In the genomic region with DNA sequence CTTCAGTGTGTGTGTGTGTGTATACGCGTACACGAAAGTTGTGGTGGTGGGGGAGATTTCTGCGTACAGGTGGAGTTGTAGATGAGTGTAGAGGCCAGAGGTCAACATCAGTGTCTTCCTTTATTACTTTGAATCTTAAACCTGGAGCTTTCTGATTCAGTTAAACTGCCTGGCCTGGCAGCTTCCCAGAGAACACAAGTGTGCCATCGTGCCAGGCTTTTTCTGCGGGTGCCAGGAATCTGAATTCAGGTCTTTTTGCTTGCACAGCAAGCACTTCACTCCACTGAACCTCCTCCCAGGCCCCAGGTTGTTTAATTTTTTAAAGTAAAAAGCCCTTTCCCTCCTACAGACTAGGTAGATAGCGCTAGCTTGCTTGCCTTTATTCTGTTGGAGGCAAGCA, we compare ENCODE assay signal across 8 mouse cellular contexts. TPM values are rescaled to one million over a fixed set of nuclear protein-coding genes. Genes with fewer than 3 reads are reported as not detected.
DNase-seq lines count a peak whose midpoint lies in the region; ATAC-seq and TF ChIP-seq lines count a peak whose summit lies in the region.

No protein-coding gene starts in this region.

- TF ChIP-seq CTCF in left cerebral cortex, adult 2 months (IDR thresholded peaks at IDR 0.05): no peak

- peak overlapping the region; percentile 67 for H3K4me2 ChIP-seq in embryonic facial prominence, embryonic 14.5 days (ENCODE audit: low read depth, low read length)
- H3K4me2 ChIP-seq in kidney, embryonic 15.5 days: peak overlapping the region; percentile 65
- peak overlapping the region; percentile 70 for H3K4me2 ChIP-seq in midbrain, embryonic 16.5 days (ENCODE audit: low read length)

- peaks cover 7% of the 10 kb centered on the region; the same call in 1 of the 2 replicates for H3K36me3 ChIP-seq in embryonic facial prominence, embryonic 14.5 days (ENCODE audit: control insufficient read depth, insufficient read depth, low read length)
- H3K36me3 ChIP-seq in kidney, embryonic 15.5 days: peaks cover 20% of the 10 kb centered on the region; the same call in 1 of the 2 replicates
- no peaks in the 10 kb centered on the region for H3K36me3 ChIP-seq in midbrain, embryonic 16.5 days (ENCODE audit: control insufficient read depth, insufficient read depth, low read length)

- DNase-seq in left cerebral cortex, adult 2 months (ENCODE audit: extremely low spot score in 1 of 2, low spot score in 2 of 2): no peak
- DNase-seq in left cerebral cortex, postnatal 4 days: no peak
- DNase-seq in embryonic facial prominence, embryonic 14.5 days (ENCODE audit: low spot score): no peak
- DNase-seq in left cerebral cortex, postnatal 36 days (ENCODE audit: low spot score in 2 of 2): no peak
- DNase-seq in spleen, adult 12 weeks (ENCODE audit: low spot score): no peak
- DNase-seq in ovary, postnatal 14 days (ENCODE audit: low spot score): no peak

- H3K9me3 ChIP-seq in embryonic facial prominence, embryonic 14.5 days (ENCODE audit: control insufficient read depth, low read length): no peaks in the 10 kb centered on the region
- H3K9me3 ChIP-seq in kidney, embryonic 15.5 days (replicated peaks): no peaks in the 10 kb centered on the region
- H3K9me3 ChIP-seq in midbrain, embryonic 16.5 days (replicated peaks; ENCODE audit: control insufficient read depth, low read length, poor library complexity, severe bottlenecking): no peaks in the 10 kb centered on the region

- peak overlapping the region; percentile 99; the same call in 1 of the 2 replicates for H3K9ac ChIP-seq in embryonic facial prominence, embryonic 14.5 days (ENCODE audit: low read depth, low read length)
- peak overlapping the region; percentile 98; the same call in 1 of the 2 replicates for H3K9ac ChIP-seq in kidney, embryonic 15.5 days
- H3K9ac ChIP-seq in midbrain, embryonic 16.5 days (ENCODE audit: low read depth, low read length): 0 out of 2 replicates have a peak overlapping the region, but pooled peaks have one; percentile 99

- H3K27me3 ChIP-seq in embryonic facial prominence, embryonic 14.5 days (replicated peaks; ENCODE audit: control insufficient read depth, insufficient read depth, low read length): no peaks in the 10 kb centered on the region
- no peaks in the 10 kb centered on the region for H3K27me3 ChIP-seq in kidney, embryonic 15.5 days
- no peaks in the 10 kb centered on the region for H3K27me3 ChIP-seq in midbrain, embryonic 16.5 days (ENCODE audit: control insufficient read depth, insufficient read depth, low read depth, low read length)

- H3K27ac ChIP-seq in left cerebral cortex, adult 2 months: no peak overlapping the region; the same call in 1 of the 2 replicates
- peak overlapping the region; percentile 97; the same call in 1 of the 2 replicates for H3K27ac ChIP-seq in embryonic facial prominence, embryonic 14.5 days (replicated peaks; ENCODE audit: low read depth, low read length)
- peak overlapping the region; percentile 96 for H3K27ac ChIP-seq in kidney, embryonic 15.5 days
- H3K27ac ChIP-seq in midbrain, embryonic 16.5 days (ENCODE audit: low read length): no peak overlapping the region

- intact Hi-C loops in left cerebral cortex, adult 2 months (cut with DNase I): loop anchor here (2.0 to 5.0 kb wide), 2 partner anchors 207 to 680 kb away; a partner anchor contains a TSS
- intact Hi-C loops in left cerebral cortex, postnatal 4 days (cut with DNase I): no loop called here
- intact Hi-C loops in left cerebral cortex, postnatal 36 days (cut with DNase I): loop anchor here (5.0 kb wide), 1 partner anchor 90 kb away; a partner anchor contains a TSS

- H3K4me1 ChIP-seq in embryonic facial prominence, embryonic 14.5 days (ENCODE audit: control insufficient read depth, insufficient read depth, low read length): peaks cover 11% of the 10 kb centered on the region
- H3K4me1 ChIP-seq in kidney, embryonic 15.5 days: peaks cover 29% of the 10 kb centered on the region
- H3K4me1 ChIP-seq in midbrain, embryonic 16.5 days (ENCODE audit: control insufficient read depth, insufficient read depth, low read length): peaks cover 15% of the 10 kb centered on the region

- no peak for ATAC-seq in embryonic facial prominence, embryonic 14.5 days (ENCODE audit: low read depth)
- no peak for ATAC-seq in kidney, embryonic 15.5 days (replicated peaks; ENCODE audit: low FRiP score)
- no peak for ATAC-seq in midbrain, embryonic 16.5 days

- peak overlapping the region; percentile 99 for H3K4me3 ChIP-seq in left cerebral cortex, adult 2 months
- H3K4me3 ChIP-seq in embryonic facial prominence, embryonic 14.5 days (ENCODE audit: low read depth, low read length): peak overlapping the region; percentile 91
- peak overlapping the region; percentile 80 for H3K4me3 ChIP-seq in kidney, embryonic 15.5 days (replicated peaks)
- peak overlapping the region; percentile 89 for H3K4me3 ChIP-seq in midbrain, embryonic 16.5 days (ENCODE audit: low read depth, low read length)

- WGBS in embryonic facial prominence, embryonic 14.5 days: 80% methylated on average over 7 of the region's 7 CpGs
- 71% methylated on average over 7 of the region's 7 CpGs for WGBS in kidney, embryonic 15.5 days
- WGBS in midbrain, embryonic 16.5 days: 86% methylated on average over 7 of the region's 7 CpGs

RNA-seq across cellular contexts. Expression of a gene that starts 1.1 kb away (rescaled TPM):
- 10 to 100 TPM; 32.2 to 37.7 TPM for total RNA-seq in left cerebral cortex, adult 2 months (2021)
- 10 to 100 TPM; 29.3 to 30.2 TPM for total RNA-seq in left cerebral cortex, postnatal 4 days (2021)
- 40.7 and 47.0 TPM in 2 replicates for polyA plus RNA-seq in embryonic facial prominence, embryonic 14.5 days (2014; fragmentation: Nextera tagmentation; extraction: Ambion mirVana)
- polyA plus RNA-seq in kidney, embryonic 15.5 days (2015; fragmentation: Nextera tagmentation; extraction: Ambion mirVana): 59.3 and 61.7 TPM in 2 replicates
- polyA plus RNA-seq in midbrain, embryonic 16.5 days (2015; fragmentation: Nextera tagmentation; extraction: Ambion mirVana): 36.0 and 39.4 TPM in 2 replicates
- 10 to 100 TPM; 30.3 to 32.8 TPM for total RNA-seq in left cerebral cortex, postnatal 36 days (2021)

RNA-seq across cellular contexts. Expression of a gene that starts 1.3 kb away (rescaled TPM):
- total RNA-seq in left cerebral cortex, adult 2 months (2021): 100 to 1,000 TPM in 1 of 2 experiments, 10 to 100 TPM in 1; 98.6 to 116 TPM
- 10 to 100 TPM; 80.9 to 91.4 TPM for total RNA-seq in left cerebral cortex, postnatal 4 days (2021)
- polyA plus RNA-seq in embryonic facial prominence, embryonic 14.5 days (2014; fragmentation: Nextera tagmentation; extraction: Ambion mirVana): 175 and 190 TPM in 2 replicates
- polyA plus RNA-seq in kidney, embryonic 15.5 days (2015; fragmentation: Nextera tagmentation; extraction: Ambion mirVana): 197 and 211 TPM in 2 replicates
- polyA plus RNA-seq in midbrain, embryonic 16.5 days (2015; fragmentation: Nextera tagmentation; extraction: Ambion mirVana): 116 and 126 TPM in 2 replicates
- total RNA-seq in left cerebral cortex, postnatal 36 days (2021): 100 to 1,000 TPM in 1 of 2 experiments, 10 to 100 TPM in 1; 91.6 to 109 TPM

Comparison
In these comparisons a context has a peak if more than half of its experiments do, and no peak if none do; other contexts are left out.
1. H3K27ac ChIP-seq: peak in embryonic facial prominence, embryonic 14.5 days (single experiment) and kidney, embryonic 15.5 days (single experiment); none in left cerebral cortex, adult 2 months (single experiment) and midbrain, embryonic 16.5 days (single experiment).
2. Peak in every context shown above with its lines, with median percentiles within 50 percentile points of each other: H3K4me3 ChIP-seq, H3K4me2 ChIP-seq and H3K9ac ChIP-seq.